Mouse (Mus musculus): ENCODE measurements around the gene Cd300lf. TPM values are rescaled to one million over a fixed set of nuclear protein-coding genes. Genes with fewer than 3 reads are reported as not detected.

Gene Cd300lf
- polyA plus RNA-seq, 1 experiment from 2014 or later: 5.5 TPM

- no peak for ATAC-seq (ENCODE audit: low read depth)
- no peak overlapping the region for H3K27ac ChIP-seq (ENCODE audit: low read length)
- H3K9ac ChIP-seq (ENCODE audit: low read depth, low read length): no peak overlapping the region
- 58% methylated on average over 13 of the region's 13 CpGs for WGBS (ENCODE audit: insufficient replicate concordance)
- H3K27me3 ChIP-seq (ENCODE audit: control insufficient read depth, insufficient read depth, low read depth, low read length): no peaks in the 10 kb centered on the region
- no peaks in the 10 kb centered on the region for H3K9me3 ChIP-seq (replicated peaks; ENCODE audit: control insufficient read depth, low read length)
- no peak overlapping the region for H3K4me2 ChIP-seq (ENCODE audit: low read depth, low read length)
- no peaks in the 10 kb centered on the region for H3K36me3 ChIP-seq (ENCODE audit: control insufficient read depth, insufficient read depth)
- H3K4me1 ChIP-seq (ENCODE audit: control insufficient read depth, low read depth, low read length): no peaks in the 10 kb centered on the region
- H3K4me3 ChIP-seq (ENCODE audit: low read depth, low read length): no peak overlapping the region
Observed at GRCm38 (mm10) chr11:115129508-115130126, 4.2 kb downstream of the Cd300lf start.

DNA sequence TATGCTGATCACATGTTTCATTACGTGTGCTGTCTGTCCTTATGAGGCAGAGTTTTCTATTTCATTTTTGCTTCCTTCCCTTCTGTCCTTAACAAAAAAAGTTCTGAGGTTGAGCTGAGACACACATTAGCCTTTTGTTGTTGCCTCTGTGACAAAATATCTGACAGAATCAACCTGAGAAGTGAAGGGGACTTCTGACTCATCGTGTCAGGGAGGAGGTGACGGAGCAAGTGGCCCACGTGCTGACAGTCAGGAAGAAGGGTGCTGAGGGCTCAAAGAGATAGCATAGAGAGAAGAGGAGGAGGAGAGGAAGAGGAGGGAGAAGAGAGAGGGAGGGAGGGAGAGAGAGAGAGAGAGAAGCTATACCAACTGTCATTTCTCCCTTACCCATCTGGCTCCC, 5.3 kb downstream of the Cd300lf start:
- Histone ChIP-seq H3K4me2 (ENCODE audit: low read depth, low read length) (no peak overlapping the region), H3K36me3 (ENCODE audit: control insufficient read depth, insufficient read depth) (no peaks in the 10 kb centered on the region), H3K27me3 (ENCODE audit: control insufficient read depth, insufficient read depth, low read depth, low read length) (no peaks in the 10 kb centered on the region), H3K4me1 (ENCODE audit: control insufficient read depth, low read depth, low read length) (no peaks in the 10 kb centered on the region), H3K4me3 (ENCODE audit: low read depth, low read length) (no peak overlapping the region), H3K9ac (ENCODE audit: low read depth, low read length) (no peak overlapping the region), H3K9me3 (replicated peaks; ENCODE audit: control insufficient read depth, low read length) (no peaks in the 10 kb centered on the region), H3K27ac (ENCODE audit: low read length) (no peak overlapping the region)
- WGBS (ENCODE audit: insufficient replicate concordance): 24% methylated on average over 4 of the region's 4 CpGs
- no peak for ATAC-seq (ENCODE audit: low read depth)

DNA sequence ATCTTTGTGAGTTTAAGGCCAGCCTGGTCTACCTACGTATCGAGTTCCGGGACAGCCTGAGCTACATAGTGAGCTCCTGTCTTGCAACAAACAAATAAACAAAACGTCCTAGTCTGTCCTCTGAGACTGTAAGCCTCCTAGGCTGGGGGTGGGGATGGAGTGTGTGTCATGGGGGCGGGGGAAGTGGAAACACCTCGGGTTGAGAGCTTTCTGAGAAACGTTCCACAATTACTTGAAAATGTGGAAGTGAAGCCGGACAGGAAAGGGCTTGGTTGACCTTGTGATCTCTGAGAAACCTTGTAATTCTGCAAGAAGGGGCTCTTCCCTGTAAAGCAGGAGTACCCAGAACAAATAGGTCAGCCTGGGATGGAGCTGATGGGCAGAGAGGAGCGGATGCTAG, 14.4 kb downstream of the Cd300lf start:
- 47% methylated on average over 9 of the region's 9 CpGs for WGBS (ENCODE audit: insufficient replicate concordance)
- no peak for ATAC-seq (ENCODE audit: low read depth)
- Histone ChIP-seq H3K4me3 (ENCODE audit: low read depth, low read length) (no peak overlapping the region), H3K4me1 (ENCODE audit: control insufficient read depth, low read depth, low read length) (no peaks in the 10 kb centered on the region), H3K4me2 (ENCODE audit: low read depth, low read length) (no peak overlapping the region), H3K27me3 (ENCODE audit: control insufficient read depth, insufficient read depth, low read depth, low read length) (no peaks in the 10 kb centered on the region), H3K27ac (ENCODE audit: low read length) (peak overlapping the region; percentile 29; the same call in 1 of the 2 replicates), H3K9me3 (replicated peaks; ENCODE audit: control insufficient read depth, low read length) (no peaks in the 10 kb centered on the region), H3K36me3 (ENCODE audit: control insufficient read depth, insufficient read depth) (no peaks in the 10 kb centered on the region), H3K9ac (ENCODE audit: low read depth, low read length) (no peak overlapping the region)

GRCm38 (mm10) chr11:115112196-115112595, 21.6 kb downstream of the Cd300lf start:
- no peak overlapping the region for H3K9ac ChIP-seq (ENCODE audit: low read depth, low read length)
- no peaks in the 10 kb centered on the region for H3K4me1 ChIP-seq (ENCODE audit: control insufficient read depth, low read depth, low read length)
- no peak overlapping the region for H3K27ac ChIP-seq (ENCODE audit: low read length)
- H3K27me3 ChIP-seq (ENCODE audit: control insufficient read depth, insufficient read depth, low read depth, low read length): no peaks in the 10 kb centered on the region
- H3K4me2 ChIP-seq (ENCODE audit: low read depth, low read length): no peak overlapping the region
- H3K4me3 ChIP-seq (ENCODE audit: low read depth, low read length): no peak overlapping the region
- no peak for ATAC-seq (ENCODE audit: low read depth)
- no peaks in the 10 kb centered on the region for H3K9me3 ChIP-seq (replicated peaks; ENCODE audit: control insufficient read depth, low read length)
- no peaks in the 10 kb centered on the region for H3K36me3 ChIP-seq (ENCODE audit: control insufficient read depth, insufficient read depth)
- 36% methylated on average over 3 of the region's 3 CpGs for WGBS (ENCODE audit: insufficient replicate concordance)

- Histone ChIP-seq H3K27me3 (ENCODE audit: control insufficient read depth, insufficient read depth, low read depth, low read length) (no peaks in the 10 kb centered on the region), H3K4me1 (ENCODE audit: control insufficient read depth, low read depth, low read length) (no peaks in the 10 kb centered on the region), H3K27ac (ENCODE audit: low read length) (no peak overlapping the region), H3K36me3 (ENCODE audit: control insufficient read depth, insufficient read depth) (no peaks in the 10 kb centered on the region), H3K9ac (ENCODE audit: low read depth, low read length) (no peak overlapping the region), H3K9me3 (replicated peaks; ENCODE audit: control insufficient read depth, low read length) (no peaks in the 10 kb centered on the region), H3K4me2 (ENCODE audit: low read depth, low read length) (no peak overlapping the region), H3K4me3 (ENCODE audit: low read depth, low read length) (no peak overlapping the region)
- no peak for ATAC-seq (ENCODE audit: low read depth)
- WGBS (ENCODE audit: insufficient replicate concordance): 48% methylated on average over 5 of the region's 5 CpGs
Observed at GRCm38 (mm10) chr11:115110271-115110670, 23.5 kb downstream of the Cd300lf start.

- Histone ChIP-seq H3K4me2 (ENCODE audit: low read depth, low read length) (no peak overlapping the region), H3K9me3 (replicated peaks; ENCODE audit: control insufficient read depth, low read length) (no peaks in the 10 kb centered on the region), H3K4me3 (ENCODE audit: low read depth, low read length) (no peak overlapping the region), H3K36me3 (ENCODE audit: control insufficient read depth, insufficient read depth) (no peaks in the 10 kb centered on the region), H3K27ac (ENCODE audit: low read length) (no peak overlapping the region), H3K9ac (ENCODE audit: low read depth, low read length) (no peak overlapping the region), H3K4me1 (ENCODE audit: control insufficient read depth, low read depth, low read length) (no peaks in the 10 kb centered on the region), H3K27me3 (ENCODE audit: control insufficient read depth, insufficient read depth, low read depth, low read length) (no peaks in the 10 kb centered on the region)
- ATAC-seq (ENCODE audit: low read depth): no peak
- 84% methylated on average over 8 of the region's 8 CpGs for WGBS (ENCODE audit: insufficient replicate concordance)
Observed at GRCm38 (mm10) chr11:115108176-115108575, 25.6 kb downstream of the Cd300lf start.

DNA sequence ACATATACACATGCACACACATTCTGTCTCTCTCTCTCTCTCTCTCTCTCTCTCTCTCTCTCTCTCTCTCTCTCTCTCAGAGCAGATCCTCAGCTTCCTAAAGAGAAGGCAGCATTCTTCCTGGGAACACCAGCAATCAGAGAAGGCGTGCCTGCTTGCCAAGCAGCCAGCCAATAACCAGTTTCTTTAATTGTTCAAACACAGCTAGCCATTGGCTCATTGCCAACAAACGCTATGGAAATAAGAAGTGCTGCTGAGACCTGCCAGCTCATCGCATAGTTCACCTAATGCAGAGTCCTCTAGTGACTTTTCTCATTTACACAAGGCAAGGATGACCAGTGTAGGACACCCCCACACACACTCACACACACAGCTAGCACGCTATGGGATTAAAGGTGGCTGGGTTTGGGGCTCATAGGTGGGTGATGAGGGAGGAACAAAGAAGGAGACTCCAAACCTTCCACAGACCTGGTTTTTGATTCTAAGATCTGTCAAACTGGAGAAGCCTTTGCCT, 26.3 kb downstream of the Cd300lf start:
- Histone ChIP-seq H3K27me3 (ENCODE audit: control insufficient read depth, insufficient read depth, low read depth, low read length) (no peaks in the 10 kb centered on the region), H3K4me2 (ENCODE audit: low read depth, low read length) (no peak overlapping the region), H3K36me3 (ENCODE audit: control insufficient read depth, insufficient read depth) (no peaks in the 10 kb centered on the region), H3K9ac (ENCODE audit: low read depth, low read length) (no peak overlapping the region), H3K27ac (ENCODE audit: low read length) (no peak overlapping the region), H3K9me3 (replicated peaks; ENCODE audit: control insufficient read depth, low read length) (no peaks in the 10 kb centered on the region), H3K4me1 (ENCODE audit: control insufficient read depth, low read depth, low read length) (no peaks in the 10 kb centered on the region), H3K4me3 (ENCODE audit: low read depth, low read length) (no peak overlapping the region)
- no peak for ATAC-seq (ENCODE audit: low read depth)
- WGBS (ENCODE audit: insufficient replicate concordance): 46% methylated on average over 4 of the region's 4 CpGs

DNA sequence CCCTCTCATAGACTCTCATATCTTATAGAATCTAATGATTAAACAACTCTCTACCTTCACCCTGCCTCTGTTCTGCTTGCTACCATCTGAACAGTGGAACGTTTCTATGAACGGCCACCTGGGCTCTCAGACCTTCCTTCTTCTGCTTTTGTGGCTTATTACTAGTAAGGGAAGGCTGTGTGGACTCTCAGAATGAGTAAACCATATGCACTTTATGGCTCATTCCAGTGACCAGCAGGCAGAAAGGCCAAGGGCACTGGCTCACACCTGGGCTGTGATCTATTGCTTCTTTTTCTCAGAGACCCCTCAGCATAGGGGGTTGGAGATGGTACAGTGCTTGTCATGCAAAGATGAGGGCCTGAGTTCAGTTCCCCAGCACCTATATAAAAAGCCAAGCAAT, 27.2 kb downstream of the Cd300lf start:
- Histone ChIP-seq H3K27ac (ENCODE audit: low read length) (no peak overlapping the region), H3K4me3 (ENCODE audit: low read depth, low read length) (no peak overlapping the region), H3K4me2 (ENCODE audit: low read depth, low read length) (no peak overlapping the region), H3K27me3 (ENCODE audit: control insufficient read depth, insufficient read depth, low read depth, low read length) (no peaks in the 10 kb centered on the region), H3K9ac (ENCODE audit: low read depth, low read length) (no peak overlapping the region), H3K4me1 (ENCODE audit: control insufficient read depth, low read depth, low read length) (no peaks in the 10 kb centered on the region), H3K9me3 (replicated peaks; ENCODE audit: control insufficient read depth, low read length) (no peaks in the 10 kb centered on the region), H3K36me3 (ENCODE audit: control insufficient read depth, insufficient read depth) (no peaks in the 10 kb centered on the region)
- WGBS (ENCODE audit: insufficient replicate concordance): 49% methylated on average over 2 of the region's 2 CpGs
- ATAC-seq (ENCODE audit: low read depth): no peak

- Histone ChIP-seq H3K4me1 (ENCODE audit: control insufficient read depth, low read depth, low read length) (no peaks in the 10 kb centered on the region), H3K9me3 (replicated peaks; ENCODE audit: control insufficient read depth, low read length) (no peaks in the 10 kb centered on the region), H3K4me3 (ENCODE audit: low read depth, low read length) (no peak overlapping the region), H3K4me2 (ENCODE audit: low read depth, low read length) (no peak overlapping the region), H3K27me3 (ENCODE audit: control insufficient read depth, insufficient read depth, low read depth, low read length) (no peaks in the 10 kb centered on the region), H3K27ac (ENCODE audit: low read length) (no peak overlapping the region), H3K36me3 (ENCODE audit: control insufficient read depth, insufficient read depth) (no peaks in the 10 kb centered on the region), H3K9ac (ENCODE audit: low read depth, low read length) (no peak overlapping the region)
- no peak for ATAC-seq (ENCODE audit: low read depth)
- 61% methylated on average over 8 of the region's 8 CpGs for WGBS (ENCODE audit: insufficient replicate concordance)
Observed at GRCm38 (mm10) chr11:115104769-115105563, 28.8 kb downstream of the Cd300lf start.
